Mouse (Mus musculus): Measurements from ENCODE around the gene Krt18. TPM values are rescaled to one million over a fixed set of nuclear protein-coding genes. Genes with fewer than 3 reads are reported as not detected.
"Not testable (repeated sequence)": the region's sequence is repeated elsewhere in the genome, so short reads cannot be mapped to it uniquely, and the experiment has no call there.

Gene Krt18
- polyA plus RNA-seq, 1 experiment from 2014 or later, result 252 TPM

DNA sequence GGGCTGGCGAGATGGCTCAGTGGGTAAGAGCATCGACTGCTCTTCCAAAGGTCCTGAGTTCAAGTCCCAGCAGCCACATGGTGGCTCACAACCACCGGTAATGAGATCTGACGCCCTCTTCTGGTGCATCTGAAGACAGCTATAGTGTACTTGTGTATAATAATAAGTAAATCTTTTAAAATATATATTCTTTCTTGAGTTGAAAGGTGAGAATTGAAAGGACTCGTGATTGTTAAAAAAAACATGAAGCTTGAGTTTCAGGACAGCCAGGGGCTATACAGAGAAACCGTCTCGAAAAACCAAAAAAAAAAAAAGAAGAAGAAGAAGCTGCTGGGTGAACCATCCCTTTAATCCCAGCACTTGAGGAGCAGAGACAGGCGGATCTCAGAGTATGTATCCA, 51.9 kb downstream of the Krt18 start:
- DNase-seq (ENCODE audit: low spot score); H3K4me2 ChIP-seq (ENCODE audit: low read length); H3K9me3 ChIP-seq (replicated peaks; ENCODE audit: low read length); H3K27me3 ChIP-seq (ENCODE audit: insufficient read depth, low read length); H3K4me3 ChIP-seq (replicated peaks; ENCODE audit: low read depth, low read length); ATAC-seq (replicated peaks; ENCODE audit: low FRiP score, low read depth); H3K9ac ChIP-seq (ENCODE audit: low read depth, low read length): not testable (repeated sequence)
- peak; percentile 24; the same call in 1 of the 2 replicates for TF ChIP-seq CTCF (IDR thresholded peaks at IDR 0.05; ENCODE audit: low read depth)
- Histone ChIP-seq H3K27ac (0 out of 2 replicates have a peak overlapping the region, but pooled peaks have one; percentile 8), H3K4me1 (replicated peaks; ENCODE audit: insufficient read depth, low read length) (peaks cover 12% of the 10 kb centered on the region; the same call in 1 of the 2 replicates), H3K36me3 (ENCODE audit: insufficient read depth, low read length) (peaks cover 14% of the 10 kb centered on the region)
- 77% methylated on average over 8 of the region's 8 CpGs for WGBS

DNA sequence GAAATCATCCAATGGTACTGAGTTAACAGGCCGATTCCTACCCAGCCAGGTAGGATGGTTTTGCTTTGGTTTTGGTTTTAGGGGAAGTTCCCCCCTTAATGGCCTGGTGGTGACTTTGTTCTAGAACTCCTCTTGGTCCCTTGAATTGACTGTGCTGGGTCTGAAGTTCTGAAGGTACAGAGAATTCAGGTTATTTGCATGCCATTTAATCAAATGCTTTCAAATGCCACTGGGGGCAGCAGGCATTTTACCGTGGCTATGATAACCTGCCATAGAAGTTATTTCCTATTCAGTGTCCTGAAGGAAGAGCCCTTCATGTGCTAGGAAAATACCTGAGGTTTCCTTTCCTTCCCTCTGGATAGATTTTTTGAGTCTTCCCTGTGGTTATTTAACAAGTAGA, 52.4 kb downstream of the Krt18 start:
- Histone ChIP-seq H3K9ac (ENCODE audit: low read depth, low read length) (no peak overlapping the region), H3K27ac (0 out of 2 replicates have a peak overlapping the region, but pooled peaks have one; percentile 8), H3K36me3 (ENCODE audit: insufficient read depth, low read length) (peaks cover 17% of the 10 kb centered on the region), H3K4me2 (ENCODE audit: low read length) (no peak overlapping the region), H3K4me1 (replicated peaks; ENCODE audit: insufficient read depth, low read length) (peaks cover 8% of the 10 kb centered on the region; the same call in 1 of the 2 replicates), H3K27me3 (ENCODE audit: insufficient read depth, low read length) (no peaks in the 10 kb centered on the region), H3K9me3 (replicated peaks; ENCODE audit: low read length) (no peaks in the 10 kb centered on the region), H3K4me3 (replicated peaks; ENCODE audit: low read depth, low read length) (no peak overlapping the region)
- DNase-seq (ENCODE audit: low spot score) (no peak), ATAC-seq (replicated peaks; ENCODE audit: low FRiP score, low read depth) (no peak)
- WGBS, result 53% methylated on average over 2 of the region's 2 CpGs
- peak; percentile 38; the same call in 1 of the 2 replicates for TF ChIP-seq CTCF (IDR thresholded peaks at IDR 0.05; ENCODE audit: low read depth)

Other genes with a start within 250 kb of the Krt18 start
- gene Krt72, start 241.7 kb upstream of the Krt18 start, polyA plus RNA-seq (2015; fragmentation: Nextera tagmentation; extraction: Ambion mirVana), result not detected in 2 replicates
- not detected in 2 replicates for gene Krt73, start 225.8 kb upstream of the Krt18 start, polyA plus RNA-seq (2015; fragmentation: Nextera tagmentation; extraction: Ambion mirVana)
- gene Krt2, start 210.0 kb upstream of the Krt18 start, polyA plus RNA-seq (2015; fragmentation: Nextera tagmentation; extraction: Ambion mirVana), result not detected in 2 replicates
- gene Krt1, start 177.4 kb upstream of the Krt18 start, polyA plus RNA-seq (2015; fragmentation: Nextera tagmentation; extraction: Ambion mirVana), result 0.59 and 1.1 TPM in 2 replicates
- not detected in 2 replicates for gene Krt77, start 158.5 kb upstream of the Krt18 start, polyA plus RNA-seq (2015; fragmentation: Nextera tagmentation; extraction: Ambion mirVana)
- gene Krt76, start 135.3 kb upstream of the Krt18 start, polyA plus RNA-seq (2015; fragmentation: Nextera tagmentation; extraction: Ambion mirVana), result not detected in 2 replicates
- gene Krt4, start 103.4 kb upstream of the Krt18 start, polyA plus RNA-seq (2015; fragmentation: Nextera tagmentation; extraction: Ambion mirVana), result 0.46 and 0.93 TPM in 2 replicates
- 0.08 and 0.29 TPM in 2 replicates for gene Krt79, start 87.9 kb upstream of the Krt18 start, polyA plus RNA-seq (2015; fragmentation: Nextera tagmentation; extraction: Ambion mirVana)
- gene Krt78, start 73.9 kb upstream of the Krt18 start, polyA plus RNA-seq (2015; fragmentation: Nextera tagmentation; extraction: Ambion mirVana), result 0.07 TPM in 1 of 2 replicates, not detected in the other
- 305 and 333 TPM in 2 replicates for gene Krt8, start 23.7 kb upstream of the Krt18 start, polyA plus RNA-seq (2015; fragmentation: Nextera tagmentation; extraction: Ambion mirVana)
- 96.1 and 102 TPM in 2 replicates for gene Eif4b, start 45.6 kb downstream of the Krt18 start, polyA plus RNA-seq (2015; fragmentation: Nextera tagmentation; extraction: Ambion mirVana)
- gene Tns2, start 72.2 kb downstream of the Krt18 start, polyA plus RNA-seq (2015; fragmentation: Nextera tagmentation; extraction: Ambion mirVana), result 34.4 and 35.8 TPM in 2 replicates
- 14.3 and 16.6 TPM in 2 replicates for gene Spryd3, start 108.1 kb downstream of the Krt18 start, polyA plus RNA-seq (2015; fragmentation: Nextera tagmentation; extraction: Ambion mirVana)
- 20.5 and 28.3 TPM in 2 replicates for gene Igfbp6, start 116.2 kb downstream of the Krt18 start, polyA plus RNA-seq (2015; fragmentation: Nextera tagmentation; extraction: Ambion mirVana)
- 0.28 and 0.34 TPM in 2 replicates for gene Soat2, start 122.3 kb downstream of the Krt18 start, polyA plus RNA-seq (2015; fragmentation: Nextera tagmentation; extraction: Ambion mirVana)
- gene Zfp740, start 175.1 kb downstream of the Krt18 start, polyA plus RNA-seq (2015; fragmentation: Nextera tagmentation; extraction: Ambion mirVana), result 45.4 and 49.0 TPM in 2 replicates
- gene Csad, start 176.5 kb downstream of the Krt18 start, polyA plus RNA-seq (2015; fragmentation: Nextera tagmentation; extraction: Ambion mirVana), result 142 TPM in 2 replicates
- 0.69 and 1.2 TPM in 2 replicates for gene Itgb7, start 203.8 kb downstream of the Krt18 start, polyA plus RNA-seq (2015; fragmentation: Nextera tagmentation; extraction: Ambion mirVana)
- 23.2 and 23.5 TPM in 2 replicates for gene Rarg, start 229.3 kb downstream of the Krt18 start, polyA plus RNA-seq (2015; fragmentation: Nextera tagmentation; extraction: Ambion mirVana)
- gene Gm9918, start 242.4 kb downstream of the Krt18 start, polyA plus RNA-seq (2015; fragmentation: Nextera tagmentation; extraction: Ambion mirVana), result 0.23 and 0.38 TPM in 2 replicates